Mouse (Mus musculus) urinary bladder, postnatal 14 days (tissue): ENCODE results near the gene Adamts17.
A peak's percentile ranks its signal among the peaks of the same experiment; 100 is the strongest.

Source experiments
- DNase-seq: peaks from one replicate; pipeline ENCODE4 v3.0.0; 2021; ENCODE audit warnings: low spot score

Gene Adamts17

GRCm38 (mm10) chr7:67082751-67083150 is 243.2 kb downstream of the Adamts17 start:
- DNase-seq: no peak

- no peak for DNase-seq
Measured at GRCm38 (mm10) chr7:67087759-67088158, 248.2 kb downstream of the Adamts17 start.

GRCm38 (mm10) chr7:67097096-67097495 is 257.6 kb downstream of the Adamts17 start:
- DNase-seq: no peak

- DNase-seq: no peak
Measured at GRCm38 (mm10) chr7:67101418-67101973, 262.0 kb downstream of the Adamts17 start.

GRCm38 (mm10) chr7:67110551-67111159 is 271.1 kb downstream of the Adamts17 start:
- DNase-seq: no peak

GRCm38 (mm10) chr7:67112495-67113216 is 273.1 kb downstream of the Adamts17 start:
- DNase-seq: no peak

GRCm38 (mm10) chr7:67114056-67114455 is 274.5 kb downstream of the Adamts17 start:
- no peak for DNase-seq

GRCm38 (mm10) chr7:67115056-67115455 is 275.5 kb downstream of the Adamts17 start:
- no peak for DNase-seq

- DNase-seq: no peak
Measured at GRCm38 (mm10) chr7:67135140-67135539, 295.6 kb downstream of the Adamts17 start.

GRCm38 (mm10) chr7:67142347-67143015 is 302.9 kb downstream of the Adamts17 start:
- DNase-seq: peak; percentile 12

GRCm38 (mm10) chr7:67145748-67146147 is 306.2 kb downstream of the Adamts17 start:
- peak; percentile 82 for DNase-seq

GRCm38 (mm10) chr7:67146151-67146550 is 306.6 kb downstream of the Adamts17 start:
- no peak for DNase-seq

GRCm38 (mm10) chr7:67149707-67150106 is 310.2 kb downstream of the Adamts17 start:
- DNase-seq: no peak

GRCm38 (mm10) chr7:67152626-67153025 is 313.1 kb downstream of the Adamts17 start:
- DNase-seq: no peak

GRCm38 (mm10) chr7:67162135-67162534 is 322.6 kb downstream of the Adamts17 start:
- DNase-seq: no peak

- DNase-seq: no peak
Measured at GRCm38 (mm10) chr7:67168288-67168687, 328.8 kb downstream of the Adamts17 start.

GRCm38 (mm10) chr7:67168763-67169569 is 329.4 kb downstream of the Adamts17 start:
- DNase-seq: no peak

GRCm38 (mm10) chr7:67173522-67174195 is 334.1 kb downstream of the Adamts17 start:
- no peak for DNase-seq

GRCm38 (mm10) chr7:67183786-67184185 is 344.3 kb downstream of the Adamts17 start:
- DNase-seq: no peak

- DNase-seq: peak; percentile 77
Measured at GRCm38 (mm10) chr7:67199412-67199811, 359.9 kb downstream of the Adamts17 start.
